Mouse (Mus musculus): Measurements from ENCODE around the gene Skint6. TPM values are rescaled to one million over a fixed set of nuclear protein-coding genes. Genes with fewer than 3 reads are reported as not detected.
"Not testable (repeated sequence)": the region's sequence is repeated elsewhere in the genome, so short reads cannot be mapped to it uniquely, and the experiment has no call there.

The Skint6 gene
- polyA plus RNA-seq (2016; fragmentation: Nextera tagmentation; extraction: Ambion mirVana): not detected in 2 replicates

- Histone ChIP-seq H3K4me1 (no peaks in the 10 kb centered on the region), H3K9ac (no peak within 1 kb of the TSS), H3K36me3 (no peaks in the 10 kb centered on the region), H3K4me2 (no peak within 1 kb of the TSS), H3K27ac (no peak within 1 kb of the TSS), H3K4me3 (no peak within 1 kb of the TSS), H3K9me3 (replicated peaks) (no peaks in the 10 kb centered on the region), H3K27me3 (replicated peaks) (no peaks in the 10 kb centered on the region)
- 43% methylated on average over 2 of the region's 2 CpGs for WGBS (ENCODE audit: insufficient replicate concordance)
- ATAC-seq: no peak
Observed at GRCm38 (mm10) chr4:113286873-113287272, at the start of gene Skint6. Gene Skint6 (minus strand): TSS chr4:113286973.

- H3K4me3 ChIP-seq: no peak overlapping the region
- no peaks in the 10 kb centered on the region for H3K4me1 ChIP-seq
- H3K27ac ChIP-seq: no peak overlapping the region
- H3K9me3 ChIP-seq (replicated peaks): no peaks in the 10 kb centered on the region
- no peak overlapping the region for H3K9ac ChIP-seq
- WGBS (ENCODE audit: insufficient replicate concordance): 68% methylated on average over 1 of the region's 1 CpGs
- H3K36me3 ChIP-seq: no peaks in the 10 kb centered on the region
- no peaks in the 10 kb centered on the region for H3K27me3 ChIP-seq (replicated peaks)
- H3K4me2 ChIP-seq: no peak overlapping the region
- no peak for ATAC-seq
Observed at GRCm38 (mm10) chr4:113320911-113321310, 34.1 kb upstream of the Skint6 start.

- no peak for ATAC-seq
- H3K9me3 ChIP-seq (replicated peaks): peaks cover 8% of the 10 kb centered on the region; the same call in 1 of the 2 replicates
- H3K36me3 ChIP-seq: no peaks in the 10 kb centered on the region
- H3K4me2 ChIP-seq: no peak overlapping the region
- WGBS (ENCODE audit: insufficient replicate concordance): 36% methylated on average over 3 of the region's 3 CpGs
- H3K27ac ChIP-seq: no peak overlapping the region
- no peaks in the 10 kb centered on the region for H3K27me3 ChIP-seq (replicated peaks)
- H3K4me3 ChIP-seq: no peak overlapping the region
- H3K4me1 ChIP-seq: no peaks in the 10 kb centered on the region
- H3K9ac ChIP-seq: no peak overlapping the region
Observed at GRCm38 (mm10) chr4:113301773-113302473, 15.2 kb upstream of the Skint6 start.

GRCm38 (mm10) chr4:113263363-113264060, 23.3 kb downstream of the Skint6 start:
- ATAC-seq: peak; percentile 49; the same call in 1 of the 2 replicates
- H3K9me3 ChIP-seq (replicated peaks): 0 out of 2 replicates have a peak, but pooled peaks cover 3% of the 10 kb centered on the region
- no peak overlapping the region for H3K4me3 ChIP-seq
- H3K4me2 ChIP-seq: no peak overlapping the region
- no peak overlapping the region for H3K27ac ChIP-seq
- no peaks in the 10 kb centered on the region for H3K27me3 ChIP-seq (replicated peaks)
- WGBS (ENCODE audit: insufficient replicate concordance): 67% methylated on average over 1 of the region's 1 CpGs
- no peak overlapping the region for H3K9ac ChIP-seq
- no peaks in the 10 kb centered on the region for H3K36me3 ChIP-seq
- H3K4me1 ChIP-seq: no peaks in the 10 kb centered on the region

GRCm38 (mm10) chr4:113245808-113246207, 41.0 kb downstream of the Skint6 start:
- Histone ChIP-seq H3K9ac (no peak overlapping the region), H3K4me1 (no peaks in the 10 kb centered on the region), H3K9me3 (replicated peaks) (0 out of 2 replicates have a peak, but pooled peaks cover 3% of the 10 kb centered on the region), H3K36me3 (no peaks in the 10 kb centered on the region), H3K27ac (no peak overlapping the region), H3K27me3 (replicated peaks) (no peaks in the 10 kb centered on the region), H3K4me3 (no peak overlapping the region), H3K4me2 (no peak overlapping the region)
- ATAC-seq: no peak

- Histone ChIP-seq H3K27me3 (replicated peaks) (no peaks in the 10 kb centered on the region), H3K4me2 (no peak overlapping the region), H3K9me3 (replicated peaks) (no peaks in the 10 kb centered on the region), H3K36me3 (no peaks in the 10 kb centered on the region), H3K27ac (no peak overlapping the region), H3K9ac (no peak overlapping the region), H3K4me3 (no peak overlapping the region), H3K4me1 (no peaks in the 10 kb centered on the region)
- 41% methylated on average over 3 of the region's 3 CpGs for WGBS (ENCODE audit: insufficient replicate concordance)
- ATAC-seq: no peak
Observed at GRCm38 (mm10) chr4:113067621-113068020, 219.2 kb downstream of the Skint6 start.

- not testable (repeated sequence) for ATAC-seq
Observed at GRCm38 (mm10) chr4:112979160-112979559, 307.6 kb downstream of the Skint6 start.

GRCm38 (mm10) chr4:112790646-112791045, 496.1 kb downstream of the Skint6 start:
- Histone ChIP-seq H3K4me2 (no peak overlapping the region), H3K27me3 (replicated peaks) (no peaks in the 10 kb centered on the region), H3K9me3 (replicated peaks) (peaks cover 4% of the 10 kb centered on the region), H3K36me3 (no peaks in the 10 kb centered on the region), H3K4me3 (no peak overlapping the region), H3K9ac (no peak overlapping the region), H3K27ac (no peak overlapping the region), H3K4me1 (no peaks in the 10 kb centered on the region)
- ATAC-seq: no peak
- WGBS (ENCODE audit: insufficient replicate concordance): 0% methylated on average over 1 of the region's 1 CpGs

More at GRCm38 (mm10) chr4:112979160-112979559, 307.6 kb downstream of the Skint6 start:
- WGBS (ENCODE audit: insufficient replicate concordance): 31% methylated on average over 22 of the region's 22 CpGs
- H3K36me3 ChIP-seq; H3K4me3 ChIP-seq; H3K27ac ChIP-seq; H3K9me3 ChIP-seq (replicated peaks); H3K27me3 ChIP-seq (replicated peaks); H3K9ac ChIP-seq; H3K4me1 ChIP-seq: not testable (repeated sequence)
- H3K4me2 ChIP-seq: peak overlapping the region; percentile 14; the same call in 1 of the 2 replicates

GRCm38 (mm10) chr4:112774766-112775165, 512.0 kb downstream of the Skint6 start, which contains the start of gene Skint10:
Gene Skint10 (minus strand): TSS chr4:112774866.
- Histone ChIP-seq H3K4me3 (no peak within 1 kb of the TSS), H3K4me1 (no peaks in the 10 kb centered on the region), H3K27me3 (replicated peaks) (no peaks in the 10 kb centered on the region), H3K27ac (no peak within 1 kb of the TSS), H3K36me3 (no peaks in the 10 kb centered on the region), H3K9me3 (replicated peaks) (no peaks in the 10 kb centered on the region), H3K4me2 (no peak within 1 kb of the TSS), H3K9ac (no peak within 1 kb of the TSS)
- WGBS (ENCODE audit: insufficient replicate concordance): 50% methylated on average over 1 of the region's 1 CpGs
- no peak for ATAC-seq

Data from liver, embryonic 12.5 days (tissue).